Mouse (Mus musculus) midbrain, embryonic 15.5 days (tissue): ENCODE results near the gene Ccdc87. TPM values are rescaled to one million over a fixed set of nuclear protein-coding genes. Genes with fewer than 3 reads are reported as not detected.

Source experiments
- ATAC-seq: fragments of 200-750 bp; cut with Nextera tagmentation; replicated peaks from 2 replicates; pipeline ENCODE4 v1.8.0; 2017; ENCODE audit warnings: moderate TSS enrichment
- H3K27ac ChIP-seq: fragments of 300-500 bp; sonication (generic); 2 replicates; pipeline ENCODE4 v1.5.1; 2015; ENCODE audit warnings: mild to moderate bottlenecking, inconsistent platforms
- H3K27me3 ChIP-seq: fragments of 300-500 bp; sonication (generic); replicated peaks from 2 replicates; pipeline ENCODE4 v1.6.1; 2015; ENCODE audit warnings: inconsistent platforms
- H3K36me3 ChIP-seq: fragments of 300-500 bp; sonication (generic); replicated peaks from 2 replicates; pipeline ENCODE4 v1.6.1; 2015; ENCODE audit warnings: inconsistent platforms
- H3K4me1 ChIP-seq: fragments of 300-500 bp; sonication (generic); 2 replicates; pipeline ENCODE4 v1.6.1; 2015; ENCODE audit warnings: inconsistent platforms
- H3K4me2 ChIP-seq: fragments of 300-500 bp; sonication (generic); 2 replicates; pipeline ENCODE4 v1.6.1; 2015; ENCODE audit warnings: inconsistent platforms, mild to moderate bottlenecking, moderate library complexity
- H3K4me3 ChIP-seq: fragments of 300-500 bp; sonication (generic); 2 replicates; pipeline ENCODE4 v1.5.1; 2015; ENCODE audit warnings: mild to moderate bottlenecking, inconsistent platforms
- H3K9ac ChIP-seq: fragments of 300-500 bp; sonication (generic); 2 replicates; pipeline ENCODE4 v1.6.1; 2015; ENCODE audit warnings: mild to moderate bottlenecking, inconsistent platforms
- H3K9me3 ChIP-seq: fragments of 300-500 bp; sonication (generic); 2 replicates; pipeline ENCODE4 v1.6.1; 2016; ENCODE audit warnings: inconsistent platforms
- WGBS: fragments of 180-500 bp; shearing (Covaris S2); methylation state at CpG from one replicate; pipeline ENCODE4 v1.1.7; 2015; ENCODE audit warnings: mixed read lengths; 5-methylcytosine and 5-hydroxymethylcytosine counted together
- polyA plus RNA-seq: library from polyadenylated mRNA; unstranded; fragments of >200 nt; fragmentation: Nextera tagmentation; extraction: Ambion mirVana; gene quantifications from 2 replicates; pipeline ENCODE4 v1.2.1, GENCODE M21; 2015

Gene Ccdc87
- polyA plus RNA-seq, 1 experiment from 2014 or later: 0.74 TPM

- Histone ChIP-seq H3K4me2 (no peak overlapping the region), H3K9me3 (no peaks in the 10 kb centered on the region), H3K9ac (no peak overlapping the region), H3K4me3 (no peak overlapping the region), H3K36me3 (no peaks in the 10 kb centered on the region), H3K4me1 (peaks cover 16% of the 10 kb centered on the region), H3K27ac (no peak overlapping the region), H3K27me3 (no peaks in the 10 kb centered on the region)
- ATAC-seq: no peak
- 73% methylated on average over 3 of the region's 3 CpGs for WGBS
These were observed 37.6 kb downstream of the Ccdc87 start for GRCm38 (mm10) chr19:4876755-4877154.

DNA sequence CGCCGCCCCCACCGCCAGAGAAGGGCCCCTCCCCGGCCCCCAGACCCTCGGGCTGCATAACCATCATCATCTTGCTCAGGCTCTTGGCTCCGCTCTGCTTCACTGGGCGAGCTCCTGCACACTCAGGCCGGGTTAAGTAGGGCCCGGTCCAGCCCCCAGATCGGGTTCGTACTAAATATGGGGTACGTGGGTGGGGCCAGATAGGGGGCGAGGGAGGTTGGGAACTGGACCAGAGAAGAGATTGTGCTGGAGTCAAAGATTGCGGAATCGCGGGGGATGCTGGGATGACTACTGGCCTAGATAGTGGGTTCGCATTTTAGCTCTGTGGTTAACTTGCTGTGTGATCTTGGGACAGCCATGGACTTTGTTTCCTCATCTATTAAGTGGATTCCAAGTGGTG is 38.6 kb downstream of the Ccdc87 start, which contains the start of gene Actn3:
Gene Actn3 (minus strand): TSS at position 125 of the 400 bp plus-strand sequence.
- Histone ChIP-seq H3K36me3 (no peaks in the 10 kb centered on the region), H3K4me1 (peaks cover 16% of the 10 kb centered on the region), H3K27me3 (no peaks in the 10 kb centered on the region), H3K9me3 (no peaks in the 10 kb centered on the region), H3K4me3 (peak within 1 kb of the TSS; percentile 86), H3K9ac (peak within 1 kb of the TSS; percentile 74), H3K4me2 (peak within 1 kb of the TSS; percentile 70), H3K27ac (peak within 1 kb of the TSS; percentile 76)
- peak; percentile 35; the same call in 1 of the 2 replicates for ATAC-seq
- WGBS: 2% methylated on average over 16 of the region's 17 CpGs

DNA sequence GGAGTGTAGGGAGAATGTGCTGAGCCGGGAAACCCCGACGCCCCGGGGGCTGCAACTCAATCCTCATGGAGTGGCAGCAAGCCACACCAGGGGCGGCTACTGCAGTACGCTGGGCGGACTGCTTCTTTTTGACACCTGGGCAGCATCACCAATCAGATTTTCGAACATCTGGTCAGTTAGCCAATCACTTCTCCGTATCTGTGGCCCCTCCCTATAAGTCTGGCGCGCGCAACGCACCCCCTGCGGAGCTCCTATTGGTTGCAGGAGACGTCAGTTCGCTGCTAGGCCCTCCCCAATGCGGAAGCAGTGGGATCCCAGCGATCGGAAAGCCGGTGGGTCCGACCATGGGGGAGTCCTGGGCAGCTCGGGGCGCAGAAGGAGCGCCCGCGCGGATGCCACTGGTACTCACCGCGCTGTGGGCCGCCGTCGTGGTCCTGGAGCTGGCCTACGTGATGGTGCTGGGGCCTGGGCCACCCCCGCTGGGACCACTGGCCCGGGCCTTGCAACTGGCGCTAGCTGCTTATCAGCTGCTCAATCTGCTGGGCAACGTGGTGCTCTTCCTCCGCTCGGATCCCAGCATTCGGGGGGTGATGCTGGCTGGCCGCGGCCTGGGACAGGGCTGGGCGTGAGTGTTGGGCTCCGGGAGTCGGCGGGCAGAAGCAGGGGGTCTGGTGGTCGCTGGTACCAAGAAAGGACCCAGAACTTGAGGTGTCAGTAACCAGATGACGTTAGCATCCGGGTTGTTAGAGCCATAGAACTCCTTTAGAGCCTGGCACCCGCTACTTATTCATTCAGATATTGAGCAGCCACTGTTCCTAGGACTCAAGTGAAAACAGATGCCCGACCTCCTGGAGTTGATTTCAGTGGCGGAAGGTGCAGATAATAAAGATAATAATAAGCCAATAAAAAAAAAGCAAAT is 39.5 kb downstream of the Ccdc87 start, which contains the start of gene Zdhhc24:
Gene Zdhhc24 (plus strand): TSS at position 264 of the 919 bp plus-strand sequence.
- peak within 1 kb of the TSS; percentile 70 for H3K4me2 ChIP-seq
- peak; percentile 98 for ATAC-seq
- no peaks in the 10 kb centered on the region for H3K36me3 ChIP-seq
- H3K27me3 ChIP-seq: no peaks in the 10 kb centered on the region
- peak within 1 kb of the TSS; percentile 86 for H3K4me3 ChIP-seq
- H3K27ac ChIP-seq: peak within 1 kb of the TSS; percentile 76
- H3K9me3 ChIP-seq: no peaks in the 10 kb centered on the region
- H3K4me1 ChIP-seq: peaks cover 16% of the 10 kb centered on the region
- WGBS: 2% methylated on average over 52 of the region's 52 CpGs
- H3K9ac ChIP-seq: peak within 1 kb of the TSS; percentile 74

- no peaks in the 10 kb centered on the region for H3K9me3 ChIP-seq
- 66% methylated on average over 10 of the region's 10 CpGs for WGBS
- no peaks in the 10 kb centered on the region for H3K27me3 ChIP-seq
- peaks cover 16% of the 10 kb centered on the region for H3K4me1 ChIP-seq
- peak overlapping the region; percentile 70 for H3K4me2 ChIP-seq
- ATAC-seq: no peak
- H3K9ac ChIP-seq: peak overlapping the region; percentile 74
- no peaks in the 10 kb centered on the region for H3K36me3 ChIP-seq
- H3K4me3 ChIP-seq: peak overlapping the region; percentile 86
- peak overlapping the region; percentile 76; the same call in 1 of the 2 replicates for H3K27ac ChIP-seq
These were observed 40.1 kb downstream of the Ccdc87 start for GRCm38 (mm10) chr19:4879324-4879703.

- no peak overlapping the region for H3K9ac ChIP-seq
- no peaks in the 10 kb centered on the region for H3K27me3 ChIP-seq
- WGBS: 88% methylated on average over 4 of the region's 4 CpGs
These were observed 44.8 kb downstream of the Ccdc87 start for GRCm38 (mm10) chr19:4883961-4884360.

GRCm38 (mm10) chr19:4889791-4890190 is 50.6 kb downstream of the Ccdc87 start:
- no peak overlapping the region for H3K9ac ChIP-seq
- ATAC-seq: no peak
- 88% methylated on average over 10 of the region's 10 CpGs for WGBS
- H3K4me1 ChIP-seq: no peaks in the 10 kb centered on the region
- no peak overlapping the region for H3K27ac ChIP-seq
- no peak overlapping the region for H3K4me2 ChIP-seq
- peaks cover 28% of the 10 kb centered on the region; the same call in 1 of the 2 replicates for H3K36me3 ChIP-seq
- H3K9me3 ChIP-seq: no peaks in the 10 kb centered on the region
- no peaks in the 10 kb centered on the region for H3K27me3 ChIP-seq
- no peak overlapping the region for H3K4me3 ChIP-seq

More at GRCm38 (mm10) chr19:4883961-4884360, 44.8 kb downstream of the Ccdc87 start:
- Histone ChIP-seq H3K4me2 (no peak overlapping the region), H3K4me3 (no peak overlapping the region), H3K4me1 (peaks cover 9% of the 10 kb centered on the region), H3K27ac (no peak overlapping the region), H3K36me3 (no peaks in the 10 kb centered on the region), H3K9me3 (no peaks in the 10 kb centered on the region)
- no peak for ATAC-seq

GRCm38 (mm10) chr19:4891798-4892197 is 52.6 kb downstream of the Ccdc87 start:
- Histone ChIP-seq H3K4me3 (no peak overlapping the region), H3K9ac (no peak overlapping the region), H3K36me3 (peaks cover 28% of the 10 kb centered on the region; the same call in 1 of the 2 replicates), H3K9me3 (no peaks in the 10 kb centered on the region), H3K27me3 (no peaks in the 10 kb centered on the region), H3K27ac (no peak overlapping the region), H3K4me1 (no peaks in the 10 kb centered on the region), H3K4me2 (no peak overlapping the region)
- no peak for ATAC-seq
- 83% methylated on average over 3 of the region's 3 CpGs for WGBS

Other genes starting within 250 kb of the Ccdc87 start
- 12.7 and 13.9 TPM in 2 replicates for gene Lrfn4, start 223.7 kb upstream of the Ccdc87 start, polyA plus RNA-seq
- gene Rce1, start 213.7 kb upstream of the Ccdc87 start, polyA plus RNA-seq: 53.7 and 54.1 TPM in 2 replicates
- gene Gm960, start 140.7 kb upstream of the Ccdc87 start, polyA plus RNA-seq: 5.6 and 7.7 TPM in 2 replicates
- 35.2 and 39.8 TPM in 2 replicates for gene Sptbn2, start 128.2 kb upstream of the Ccdc87 start, polyA plus RNA-seq
- 180 and 188 TPM in 2 replicates for gene Rbm4b, start 82.9 kb upstream of the Ccdc87 start, polyA plus RNA-seq
- gene Rbm4, start 45.5 kb upstream of the Ccdc87 start, polyA plus RNA-seq: 98.0 and 98.6 TPM in 2 replicates
- 17.0 and 19.5 TPM in 2 replicates for gene Gm21992, start 27.8 kb upstream of the Ccdc87 start, polyA plus RNA-seq
- 69.3 and 72.8 TPM in 2 replicates for gene Rbm14, start 27.7 kb upstream of the Ccdc87 start, polyA plus RNA-seq
- gene Ccs, start within 50 bp of the Ccdc87 start, polyA plus RNA-seq: 43.9 and 44.1 TPM in 2 replicates
- gene Ctsf, start 15.8 kb downstream of the Ccdc87 start, polyA plus RNA-seq: 83.0 and 84.3 TPM in 2 replicates
- gene Actn3, start 38.5 kb downstream of the Ccdc87 start, polyA plus RNA-seq: 2.2 and 2.7 TPM in 2 replicates
- 26.1 and 28.8 TPM in 2 replicates for gene Zdhhc24, start 39.3 kb downstream of the Ccdc87 start, polyA plus RNA-seq
- 11.7 and 12.1 TPM in 2 replicates for gene Bbs1, start 67.3 kb downstream of the Ccdc87 start, polyA plus RNA-seq
- 125 TPM in 2 replicates for gene Dpp3, start 88.9 kb downstream of the Ccdc87 start, polyA plus RNA-seq
- gene Peli3, start 103.8 kb downstream of the Ccdc87 start, polyA plus RNA-seq: 14.0 and 14.5 TPM in 2 replicates
- gene Mrpl11, start 122.8 kb downstream of the Ccdc87 start, polyA plus RNA-seq: 91.7 and 96.4 TPM in 2 replicates
- gene Npas4, start 150.9 kb downstream of the Ccdc87 start, polyA plus RNA-seq: 0.49 and 0.67 TPM in 2 replicates
- 12.2 and 13.6 TPM in 2 replicates for gene Slc29a2, start 184.5 kb downstream of the Ccdc87 start, polyA plus RNA-seq
- gene B4gat1, start 199.5 kb downstream of the Ccdc87 start, polyA plus RNA-seq: 78.8 and 80.6 TPM in 2 replicates
- gene AC124502.3, start 199.5 kb downstream of the Ccdc87 start, polyA plus RNA-seq: 3.6 and 4.2 TPM in 2 replicates
- 40.0 and 44.4 TPM in 2 replicates for gene Brms1, start 202.0 kb downstream of the Ccdc87 start, polyA plus RNA-seq
- 0.91 and 1.6 TPM in 2 replicates for gene Rin1, start 211.1 kb downstream of the Ccdc87 start, polyA plus RNA-seq
- gene Cd248, start 228.7 kb downstream of the Ccdc87 start, polyA plus RNA-seq: 19.7 and 24.2 TPM in 2 replicates
- 20.3 and 21.2 TPM in 2 replicates for gene Tmem151a, start 246.2 kb downstream of the Ccdc87 start, polyA plus RNA-seq
- 43.4 and 55.8 TPM in 2 replicates for gene Yif1a, start 249.2 kb downstream of the Ccdc87 start, polyA plus RNA-seq